Mouse (Mus musculus) urinary bladder, postnatal 36 days (tissue): ENCODE results near the gene Cdk5.
"Not testable (repeated sequence)": the region's sequence is repeated elsewhere in the genome, so short reads cannot be mapped to it uniquely, and the experiment has no call there.

Experiments
- DNase-seq, 2 experiments: peaks; one replicate each; pipeline ENCODE4 v3.0.0; 2022; ENCODE audit warnings: low spot score in 2 of 2, mixed read lengths in 1 of 2

Gene Cdk5

DNA sequence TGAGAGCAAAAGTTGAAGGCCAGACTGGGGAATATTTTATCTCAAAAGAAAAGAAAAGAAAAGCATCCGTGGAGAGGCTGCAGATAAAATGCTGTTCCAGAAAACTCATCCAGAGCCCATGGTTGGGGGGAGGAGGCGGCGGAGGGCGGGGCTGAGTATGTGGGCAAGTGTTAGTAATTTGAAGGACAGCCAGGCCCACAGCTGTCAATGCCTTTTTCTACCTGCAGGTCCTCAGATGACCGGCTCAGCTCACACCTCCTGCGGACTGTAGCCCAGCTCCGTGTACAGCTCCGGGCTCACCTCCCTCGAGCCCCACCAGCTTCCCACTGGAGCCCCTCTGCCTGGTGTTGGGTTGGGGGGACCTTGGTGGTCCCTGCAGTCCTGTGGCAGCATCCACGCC lies 23.6 kb downstream of the Cdk5 start:
- no peak for DNase-seq

DNA sequence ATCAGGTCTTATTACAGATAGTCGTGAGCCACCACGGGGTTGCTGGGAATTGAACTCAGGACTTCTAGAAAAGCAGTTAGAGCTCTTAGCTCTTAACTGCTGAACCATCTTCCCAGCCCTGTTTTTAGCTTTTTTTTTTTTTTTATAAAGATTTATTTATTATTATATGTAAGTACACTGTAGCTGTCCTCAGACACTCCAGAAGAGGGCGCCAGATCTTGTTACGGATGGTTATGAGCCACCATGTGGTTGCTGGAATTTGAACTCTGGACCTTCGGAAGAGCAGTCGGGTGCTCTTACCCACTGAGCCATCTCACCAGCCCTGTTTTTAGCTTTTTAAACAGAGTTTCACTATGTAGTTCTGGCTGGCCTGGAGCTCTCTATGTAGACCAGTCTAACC lies 27.1 kb downstream of the Cdk5 start:
- DNase-seq = not testable (repeated sequence)

DNA sequence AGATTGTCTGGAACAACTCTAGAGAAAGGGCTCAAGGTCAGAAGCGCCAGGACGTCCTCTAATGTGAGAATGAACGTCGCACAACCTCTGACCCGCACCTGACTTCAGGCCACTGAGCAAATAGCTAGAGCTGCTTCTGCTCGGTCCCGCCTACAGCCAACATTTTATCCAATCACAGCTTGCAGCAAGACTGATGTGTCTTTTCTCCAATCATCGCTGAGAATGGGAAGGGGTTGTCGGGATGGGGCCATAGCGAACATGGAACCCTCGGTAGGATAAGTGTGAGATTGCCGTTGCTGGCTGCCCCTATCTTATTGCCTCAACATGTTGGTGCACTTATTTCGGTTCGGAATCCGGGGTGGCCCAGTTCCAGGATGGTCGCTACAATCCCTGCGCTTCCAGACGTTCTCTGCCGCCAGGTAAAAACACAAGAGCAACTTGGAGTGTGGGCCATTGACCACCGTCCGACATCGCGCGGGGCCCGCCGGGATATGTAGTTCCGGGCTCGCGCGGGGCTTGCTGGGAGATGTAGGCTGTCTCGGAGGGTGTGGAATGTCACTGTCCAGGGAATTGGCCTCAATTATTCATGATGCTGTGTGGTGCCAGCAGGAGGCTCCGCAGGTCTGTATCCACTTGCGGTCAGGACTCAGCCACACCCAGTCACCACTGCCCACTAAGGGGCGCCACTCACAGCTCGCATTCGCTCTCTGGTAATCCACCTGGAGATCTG lies 29.0 kb downstream of the Cdk5 start:
- DNase-seq = peak; percentile 91 to 92

DNA sequence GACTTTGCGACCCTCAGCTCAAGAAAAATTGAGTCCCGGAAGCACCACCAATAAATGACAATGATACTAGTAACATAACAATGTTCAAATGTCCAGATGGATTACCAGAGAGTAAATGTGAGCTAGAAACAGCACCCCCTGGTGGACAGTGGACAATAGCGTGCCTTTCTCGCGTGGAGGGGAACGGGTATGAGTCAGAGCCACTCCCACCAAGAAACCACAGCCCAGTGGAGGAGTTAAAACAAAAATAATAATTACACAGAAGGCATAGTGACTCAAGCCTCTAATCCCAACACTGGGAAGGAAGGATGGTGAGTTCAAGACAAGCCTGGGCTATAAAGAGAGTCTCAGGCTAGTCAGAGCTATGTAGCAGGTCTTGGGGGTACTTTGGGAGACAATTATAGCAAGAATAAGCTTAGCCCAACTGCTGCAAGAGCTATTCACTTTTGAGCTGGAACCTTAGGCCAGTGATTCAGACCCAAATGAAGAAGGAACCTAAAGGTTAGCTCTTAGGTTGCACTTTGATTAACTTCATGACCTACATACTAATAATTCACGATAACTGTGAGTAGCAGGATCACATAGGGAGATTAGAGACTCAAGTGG lies 29.8 kb downstream of the Cdk5 start, which contains the start of gene Abcb8:
Gene Abcb8, plus strand, starts transcription at position 272 of the 606 bp plus-strand sequence.
- peak; percentile 63 to 82 for DNase-seq

DNA sequence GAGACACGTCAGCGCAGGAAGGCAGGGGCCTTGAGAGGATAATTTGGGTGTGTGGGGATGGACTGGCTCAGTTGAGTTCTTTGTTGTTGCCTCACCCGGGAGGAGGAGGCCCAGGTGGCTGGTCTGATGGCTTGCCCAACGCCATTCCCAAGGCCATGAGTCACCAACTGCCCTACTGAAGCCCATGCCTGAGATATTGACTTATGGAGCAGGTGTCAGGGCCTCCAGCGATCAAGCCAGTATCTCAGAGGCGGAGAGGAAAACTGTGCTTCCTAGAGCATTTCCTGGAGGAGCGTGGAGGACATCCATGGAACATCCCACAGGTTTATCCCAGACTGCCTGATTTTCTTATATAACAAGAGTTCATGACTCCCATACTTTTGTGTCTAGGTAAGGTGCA lies 30.6 kb downstream of the Cdk5 start:
- DNase-seq = peak; percentile 35 to 57

DNA sequence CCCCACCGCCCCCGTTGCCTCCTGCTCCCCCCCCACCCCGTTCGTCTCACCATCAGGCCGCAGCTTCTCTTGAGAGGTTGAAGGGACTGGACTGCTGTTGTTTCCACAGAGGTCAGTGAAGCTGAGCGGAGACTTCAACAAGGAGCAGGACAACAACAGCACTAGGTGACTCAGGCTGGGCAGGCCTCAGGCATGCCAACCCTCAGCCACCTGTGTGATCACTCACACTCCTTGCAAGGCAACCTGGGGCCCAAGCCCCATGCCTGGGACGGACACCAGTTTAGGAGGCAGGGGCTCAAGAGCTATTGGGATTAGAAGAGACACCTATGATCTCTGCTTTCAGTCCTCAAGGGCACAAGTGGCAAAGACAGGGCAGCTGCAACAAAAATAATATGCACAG lies 31.5 kb downstream of the Cdk5 start, which contains the start of gene Atg9b:
Gene Atg9b, minus strand, starts transcription at position 280 of the 400 bp plus-strand sequence.
- DNase-seq = no peak

DNA sequence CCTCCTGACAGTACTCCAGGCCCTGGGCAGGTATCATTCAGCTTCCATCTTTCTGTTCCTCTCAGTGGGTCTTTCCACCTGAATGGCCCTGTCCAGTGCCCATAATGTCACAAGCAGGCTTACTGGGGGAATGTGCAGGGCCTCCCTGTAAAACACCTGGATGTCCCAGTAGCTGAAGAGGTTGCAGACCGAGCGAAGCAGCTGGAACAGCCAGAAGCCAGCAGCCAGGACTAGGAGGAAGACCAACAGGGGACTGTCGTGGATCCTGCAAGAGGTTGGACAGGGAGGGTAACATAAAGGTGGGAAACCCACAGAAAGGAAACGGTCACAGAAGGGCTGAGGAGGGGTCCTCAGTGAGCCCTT lies 33.7 kb downstream of the Cdk5 start:
- DNase-seq = no peak

DNA sequence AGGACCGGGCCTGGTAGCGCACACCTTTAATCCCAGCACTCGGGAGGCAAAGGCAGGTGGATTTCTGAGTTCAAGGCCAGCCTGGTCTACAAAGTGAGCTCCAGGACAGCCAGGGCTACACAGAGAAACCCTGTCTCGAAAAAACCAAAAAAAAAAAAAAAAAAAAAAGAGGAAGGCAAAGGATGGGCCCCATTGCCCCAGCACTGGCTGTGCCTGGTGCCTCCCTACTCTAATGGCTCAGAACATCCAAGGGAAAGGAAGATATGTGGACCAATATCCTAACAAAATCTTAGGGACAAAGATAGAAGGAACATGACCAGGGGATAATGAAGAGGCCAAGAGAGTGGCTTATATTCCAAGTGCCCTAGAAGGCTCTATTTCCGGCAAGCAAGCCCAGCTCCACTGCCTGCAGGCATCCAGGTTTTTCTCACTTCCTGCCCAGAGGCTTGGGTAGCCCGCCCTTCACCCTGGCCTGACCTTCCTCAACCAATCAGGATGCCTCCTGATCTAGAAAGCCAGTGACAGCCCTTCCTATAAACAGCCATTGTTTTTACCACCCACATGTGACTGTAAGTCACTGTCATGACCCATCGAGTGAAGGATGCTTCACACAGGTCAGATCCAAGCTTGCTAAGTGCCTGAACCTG lies 34.2 kb downstream of the Cdk5 start:
- no peak for DNase-seq

DNA sequence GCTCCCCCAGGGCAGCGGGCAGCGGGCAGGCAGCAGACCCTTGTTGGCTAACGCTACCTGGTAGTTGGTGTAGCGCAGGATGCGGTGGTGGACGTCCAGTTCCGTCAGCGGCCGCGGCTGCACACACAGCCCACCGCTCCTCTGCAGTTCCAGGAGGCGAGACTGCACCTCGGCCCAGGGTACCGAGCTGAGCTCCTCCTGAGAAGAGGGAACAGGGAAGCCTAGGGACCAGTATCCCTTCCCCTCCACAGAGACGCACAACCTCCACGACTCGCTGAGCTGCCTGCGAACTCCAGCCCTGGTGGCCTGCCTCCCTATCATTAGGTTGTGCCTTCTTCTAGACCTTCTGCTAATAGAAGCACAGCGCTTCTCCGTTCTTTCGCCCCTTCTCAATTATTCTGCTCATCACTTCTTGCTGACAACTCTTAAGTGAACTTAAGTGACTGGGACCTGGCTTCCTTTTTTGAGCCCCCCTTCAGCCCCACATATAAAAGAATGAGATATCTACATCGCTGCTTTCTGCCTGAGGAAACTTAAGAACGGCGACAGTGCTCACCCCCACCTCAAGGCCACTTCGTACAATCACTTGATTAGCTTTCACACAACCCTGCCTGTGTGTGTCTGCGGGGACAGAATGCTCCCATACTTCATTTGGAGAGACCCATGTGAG lies 34.9 kb downstream of the Cdk5 start:
- DNase-seq = no peak

DNA sequence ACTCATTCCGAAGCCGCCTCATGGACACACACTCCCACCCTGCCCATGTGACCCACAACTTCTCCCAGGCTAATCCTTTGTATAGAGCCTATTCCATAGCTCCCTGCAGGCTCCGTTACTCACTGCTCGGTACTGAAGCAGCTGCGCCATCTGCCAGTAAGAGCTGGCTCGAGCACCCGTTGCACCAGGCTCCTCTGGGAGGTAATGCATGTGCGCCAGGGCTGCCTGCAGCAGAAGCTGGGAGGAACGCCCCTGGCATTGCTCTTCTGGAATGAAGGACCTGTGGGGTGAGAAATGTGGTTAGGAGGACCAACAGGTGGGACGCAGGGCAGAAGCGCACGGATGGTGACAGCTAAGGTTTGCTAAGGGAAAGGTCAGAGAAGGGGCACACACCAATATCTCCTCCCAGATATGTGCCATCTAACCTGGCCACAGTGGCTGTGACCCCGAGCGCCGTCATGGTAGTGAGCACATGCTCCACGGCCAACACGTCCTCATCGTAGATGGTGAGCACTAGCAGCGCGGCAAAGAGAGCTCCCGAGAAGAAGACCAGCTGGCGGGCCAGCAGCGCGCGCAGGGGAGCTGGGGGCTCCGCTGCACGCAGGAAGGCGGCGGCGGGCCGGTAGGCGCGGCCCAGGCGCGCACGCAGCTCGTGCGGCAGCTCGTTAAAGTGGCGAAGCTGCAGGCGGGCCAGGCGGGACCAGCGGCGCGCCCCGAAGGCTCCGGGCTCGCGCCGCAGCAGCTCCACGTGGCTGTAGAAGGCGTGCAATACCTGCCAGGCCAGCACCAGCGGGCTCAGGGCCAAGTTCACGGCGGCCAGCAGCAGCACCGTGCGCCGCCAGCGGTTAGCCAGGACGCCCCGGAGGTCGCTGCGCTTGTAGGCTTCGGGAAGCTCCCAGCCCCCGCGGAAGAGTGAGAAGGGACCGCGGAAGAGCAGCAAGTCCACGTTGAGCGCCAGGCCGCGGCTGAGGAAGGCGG lies 35.8 kb downstream of the Cdk5 start:
- DNase-seq = peak; percentile 33 to 68

DNA sequence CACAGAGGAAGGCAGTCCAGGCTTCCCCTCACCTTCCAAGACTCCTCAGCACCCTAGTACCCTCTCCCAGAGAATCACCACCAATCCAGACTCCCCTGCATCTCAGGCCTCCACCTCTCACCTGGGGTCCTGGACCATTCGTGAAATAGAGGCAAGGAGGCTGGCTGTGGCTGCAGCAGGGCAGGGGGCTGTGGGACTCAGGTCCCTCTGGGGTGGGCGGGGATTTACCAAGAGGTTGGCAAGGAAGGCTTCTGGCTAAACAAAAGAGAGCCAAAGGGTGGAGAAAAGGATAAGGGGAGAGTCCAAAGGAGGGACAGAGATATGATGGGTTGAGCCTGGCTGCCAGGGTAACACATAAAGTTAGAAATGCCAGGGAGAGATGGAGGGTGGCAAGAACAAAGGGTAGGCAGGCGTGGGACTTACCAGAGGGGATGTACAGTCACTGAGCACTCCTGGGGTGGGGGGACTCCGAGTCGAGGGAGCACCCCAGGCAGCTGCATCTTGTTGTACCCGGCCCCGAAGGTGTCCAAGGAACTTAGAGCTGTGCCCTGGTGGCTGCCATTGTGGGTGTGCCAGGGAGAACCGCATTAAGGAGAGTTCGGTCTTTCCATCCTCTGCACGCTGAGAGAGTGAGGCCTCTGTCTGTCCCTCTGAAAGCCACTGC lies 37.3 kb downstream of the Cdk5 start:
- no peak for DNase-seq

DNA sequence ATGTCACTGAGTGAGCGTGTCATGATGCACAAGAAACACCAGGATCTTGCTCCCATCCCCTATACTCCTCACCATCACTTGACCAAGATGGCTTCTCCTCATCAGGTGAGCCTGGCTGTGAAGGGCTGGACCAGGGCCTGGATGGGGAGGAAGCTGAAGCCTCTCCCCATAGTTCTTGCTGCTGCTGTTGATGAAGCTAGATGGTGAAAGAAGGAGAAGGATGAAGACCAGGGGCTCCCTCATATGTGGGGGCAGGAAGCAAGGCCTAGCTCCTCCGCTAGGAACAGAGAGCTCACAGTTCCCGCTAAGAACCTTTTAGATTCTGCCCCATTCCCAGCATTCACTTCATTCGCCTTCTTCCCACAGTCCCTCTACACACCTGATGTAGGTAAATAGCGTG lies 38.0 kb downstream of the Cdk5 start:
- no peak for DNase-seq

DNA sequence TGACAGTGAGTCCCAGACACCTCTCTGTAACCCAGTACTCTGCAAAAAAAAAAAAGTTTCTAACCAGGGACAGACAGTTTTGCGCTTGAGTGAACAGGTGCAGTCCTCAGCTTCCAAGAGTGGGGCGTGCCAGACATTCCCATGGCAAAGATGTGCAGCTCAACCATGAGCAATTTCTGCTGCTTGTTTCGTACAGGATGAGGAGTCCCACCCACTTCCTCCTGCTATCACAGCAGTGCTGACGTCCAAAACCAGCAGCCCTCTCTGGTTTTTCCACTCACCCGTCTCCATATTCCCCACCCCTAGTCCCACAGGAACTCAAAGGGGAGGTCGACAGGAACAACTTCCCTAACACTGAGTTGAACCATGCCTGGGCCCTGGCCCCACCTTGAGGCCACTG lies 38.9 kb downstream of the Cdk5 start:
- DNase-seq = no peak

DNA sequence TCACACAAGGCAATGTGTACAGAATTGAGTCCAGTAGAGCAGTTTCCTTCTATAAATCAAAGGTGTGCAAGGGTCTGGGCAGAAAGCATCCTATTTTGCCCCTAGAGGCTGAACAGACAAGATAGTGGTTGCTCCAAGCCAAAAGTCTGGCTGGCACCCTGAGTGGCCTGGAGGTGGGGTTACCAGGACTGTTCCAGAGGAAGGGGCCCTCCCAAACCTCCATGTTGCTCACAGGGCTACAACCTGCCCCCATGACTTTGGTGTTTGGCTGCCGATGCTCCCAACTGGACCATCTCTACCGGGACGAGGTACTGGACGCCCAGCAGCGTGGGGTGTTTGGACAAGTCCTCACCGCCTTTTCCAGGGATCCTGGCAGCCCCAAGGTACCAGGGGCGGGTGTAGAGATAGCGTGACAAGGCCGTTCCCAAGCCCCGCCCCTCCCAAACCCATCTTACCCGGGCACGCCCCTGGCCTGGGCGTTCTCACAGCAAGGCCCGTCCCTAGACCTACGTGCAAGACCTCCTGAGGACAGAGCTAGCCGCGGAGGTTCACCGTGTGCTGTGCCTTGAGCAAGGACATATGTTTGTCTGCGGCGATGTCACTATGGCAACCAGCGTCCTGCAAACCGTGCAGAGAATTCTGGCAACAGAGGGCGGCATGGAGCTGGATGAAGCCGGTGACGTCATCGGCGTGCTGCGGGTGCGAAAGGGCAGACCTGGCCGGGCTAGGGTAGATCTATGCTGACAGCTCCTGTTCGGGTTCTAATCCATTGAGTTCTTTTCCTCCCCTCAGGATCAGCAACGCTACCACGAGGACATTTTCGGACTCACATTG lies 40.1 kb downstream of the Cdk5 start:
- peak; percentile 75 to 87 for DNase-seq

DNA sequence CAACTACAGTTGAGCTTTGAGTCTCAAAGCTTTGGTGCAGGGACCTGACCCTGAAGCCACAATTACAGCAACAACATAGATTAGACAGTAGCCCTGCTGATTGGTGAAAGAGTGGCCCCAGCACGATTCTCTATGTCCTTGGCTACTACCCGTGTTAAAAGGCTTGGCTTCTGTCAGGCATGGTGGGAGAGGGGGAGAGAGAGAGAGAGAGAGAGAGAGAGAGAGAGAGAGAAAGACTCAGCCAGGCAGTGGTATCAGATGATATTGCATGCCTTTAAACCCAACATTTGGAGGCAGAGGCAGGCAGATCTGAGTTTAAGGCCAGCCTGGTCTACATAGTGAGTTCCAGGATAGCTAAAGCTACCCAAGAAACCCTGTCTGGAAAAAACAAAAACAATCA lies 41.3 kb downstream of the Cdk5 start:
- no peak for DNase-seq

DNA sequence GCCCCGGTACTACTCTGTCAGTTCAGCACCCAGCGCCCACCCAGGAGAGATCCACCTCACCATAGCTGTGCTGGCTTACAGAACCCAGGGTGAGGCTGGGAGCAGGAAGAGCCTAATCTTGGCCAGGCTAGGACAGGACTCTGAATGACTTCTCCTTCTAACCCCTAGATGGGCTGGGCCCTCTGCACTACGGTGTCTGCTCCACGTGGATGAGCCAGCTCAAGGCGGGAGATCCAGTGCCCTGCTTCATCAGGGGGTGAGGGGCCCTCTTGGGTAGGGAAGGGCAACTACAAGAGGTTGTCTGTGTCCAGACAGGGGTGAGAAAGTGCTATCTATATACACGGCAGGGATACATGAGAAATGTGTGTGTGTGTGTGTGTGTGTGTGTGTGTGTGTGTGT lies 41.8 kb downstream of the Cdk5 start:
- DNase-seq = no peak

DNA sequence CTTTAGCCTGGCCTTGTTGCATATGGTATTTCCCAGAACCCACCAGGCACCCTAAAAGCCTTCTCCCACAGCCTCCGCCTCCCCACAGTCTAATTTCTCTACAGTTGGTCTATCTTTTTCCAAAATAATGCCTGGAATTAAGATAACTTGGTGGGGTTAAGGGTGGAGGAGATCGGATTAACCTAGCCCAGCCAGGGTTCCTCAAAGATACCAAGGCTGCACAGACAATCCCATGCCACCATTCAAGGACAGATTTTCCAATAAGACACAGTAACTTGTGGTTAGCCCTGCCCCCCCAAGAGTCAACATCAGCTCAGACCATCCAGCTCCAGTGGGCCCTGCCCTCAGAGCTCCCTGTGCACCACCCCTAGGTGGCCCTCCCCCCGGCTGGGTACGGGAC lies 42.8 kb downstream of the Cdk5 start:
- DNase-seq = no peak

DNA sequence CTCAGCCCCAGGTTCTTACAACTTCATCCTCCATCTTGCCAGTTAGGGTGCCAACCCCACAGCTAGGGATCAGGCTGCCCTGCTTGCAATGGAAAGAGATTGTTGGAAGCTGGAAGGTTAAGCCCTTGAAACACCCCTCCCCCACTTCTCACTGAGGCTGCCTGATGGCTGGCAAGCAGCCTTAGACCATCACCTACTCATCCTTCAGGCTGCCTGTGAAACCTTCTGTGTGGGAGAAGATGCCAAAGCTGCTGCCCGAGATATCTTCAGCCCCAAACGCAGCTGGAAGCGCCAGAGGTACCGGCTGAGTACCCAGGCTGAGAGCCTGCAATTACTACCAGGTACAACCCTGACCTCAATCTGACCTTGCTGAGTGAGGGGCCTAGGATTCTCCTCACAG lies 43.8 kb downstream of the Cdk5 start:
- DNase-seq = no peak

DNA sequence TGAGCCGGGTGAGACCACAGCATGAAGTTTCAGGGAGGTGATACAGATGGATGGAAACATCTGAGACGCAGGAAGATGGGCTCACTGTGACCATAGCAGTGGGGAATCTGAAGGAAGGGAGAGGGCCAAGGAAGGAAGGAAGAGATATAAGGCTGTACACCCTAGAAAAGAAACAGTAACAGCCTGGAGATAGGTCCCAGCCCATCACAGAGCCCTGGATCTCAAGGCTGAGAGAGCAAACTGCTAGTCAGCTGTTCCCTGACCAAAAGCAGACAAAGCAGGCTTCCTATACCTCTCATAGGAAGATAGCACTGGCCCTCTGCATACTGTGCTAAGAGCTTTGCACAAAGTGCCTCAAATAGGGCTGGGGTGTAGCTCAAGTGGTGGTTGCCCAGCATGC lies 44.6 kb downstream of the Cdk5 start:
- DNase-seq = no peak
